Mouse (Mus musculus) MEL (cell line): ENCODE measurements at regions not wholly inside any gene's neighbourhood (a gene's known extent, or its start where the extent isn't known, plus 50 kb on each side); places are given as distances from the start of the nearest gene placed in this dataset.

Experiments
- CHD2 ChIP-seq: IDR thresholded peaks from 2 replicates; pipeline ENCODE4 v1.6.1; 2011; ENCODE audit warnings: low read length, improper control_type of control experiment
- MAX ChIP-seq: IDR thresholded peaks from 2 replicates; pipeline ENCODE4 v1.6.1; 2011; ENCODE audit warnings: low read length, improper control_type of control experiment
- POLR2A ChIP-seq, 2 experiments: IDR thresholded peaks; 2 replicates each; pipeline ENCODE4 v1.6.1; 2011 to 2012; ENCODE audit warnings: low read length in 2 of 2, mild to moderate bottlenecking in 2 of 2, control low read depth in 1 of 2, improper control_type of control experiment in 1 of 2, low read depth in 1 of 2, moderate library complexity in 1 of 2; ENCODE audit not compliant: control insufficient read depth in 1 of 2, insufficient read depth in 1 of 2, poor library complexity in 1 of 2
- SIN3A ChIP-seq: IDR thresholded peaks from 2 replicates; pipeline ENCODE4 v1.6.1; 2012; ENCODE audit warnings: low read length, improper control_type of control experiment, inconsistent platforms
- SMC3 ChIP-seq: IDR thresholded peaks from 2 replicates; pipeline ENCODE4 v1.6.1; 2011; ENCODE audit warnings: low read depth, low read length, improper control_type of control experiment
- ZMIZ1 ChIP-seq: IDR thresholded peaks from 2 replicates; pipeline ENCODE4 v1.6.1; 2012; ENCODE audit warnings: low read depth, mild to moderate bottlenecking, inconsistent platforms, low read length, improper control_type of control experiment, moderate library complexity

DNA sequence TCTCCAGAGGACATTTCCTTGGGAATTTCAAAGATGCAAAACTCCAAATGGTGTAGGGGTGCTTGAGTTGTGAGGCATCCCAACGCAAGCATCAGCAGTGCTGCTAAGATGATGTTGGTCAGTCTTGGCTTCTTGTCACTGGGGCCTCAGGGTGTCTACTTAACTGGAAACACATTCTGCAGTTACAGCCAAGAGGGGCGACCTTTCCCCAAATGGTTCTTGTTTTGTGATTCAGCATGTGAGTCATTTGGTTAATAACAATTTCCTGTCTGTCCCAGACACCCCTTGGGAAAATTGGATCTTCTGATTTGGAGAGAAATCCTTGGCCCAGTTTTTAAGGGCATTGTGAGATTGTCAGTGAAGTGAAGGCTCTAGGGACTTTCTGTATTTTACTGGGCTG lies 1131.3 kb downstream of the Slc22a22 start:
- TF ChIP-seq POLR2A (IDR thresholded peaks at IDR 0.05; ENCODE audit: control insufficient read depth in 1 of 2, insufficient read depth in 1 of 2, low read depth in 1 of 2, low read length in 2 of 2, poor library complexity in 1 of 2), result no peak
- TF ChIP-seq MAX, result no peak
- no peak for TF ChIP-seq SMC3
- TF ChIP-seq SIN3A, result no peak
- TF ChIP-seq CHD2, result no peak
- TF ChIP-seq ZMIZ1, result no peak
